Mouse (Mus musculus) CH12.LX (cell line): ENCODE measurements at regions not wholly inside any gene's neighbourhood (a gene's known extent, or its start where the extent isn't known, plus 50 kb on each side); places are given as distances from the start of the nearest gene placed in this dataset.

ENCODE experiments used
- CTCF ChIP-seq, 2 experiments: IDR thresholded peaks in 1 of 2; conservative IDR thresholded peaks in 1 of 2; 2 replicates each; pipeline ENCODE4 v1.5.1; 2011 to 2012; ENCODE audit warnings: low read depth in 2 of 2, low read length in 2 of 2, improper control_type of control experiment in 1 of 2, inconsistent platforms in 1 of 2, mild to moderate bottlenecking in 1 of 2, moderate library complexity in 1 of 2
- E2F4 ChIP-seq: IDR thresholded peaks from 2 replicates; pipeline ENCODE4 v1.6.1; 2011; ENCODE audit warnings: low read depth, low read length, improper control_type of control experiment; ENCODE audit not compliant: insufficient replicate concordance
- ELF1 ChIP-seq: IDR thresholded peaks from 2 replicates; pipeline ENCODE4 v1.6.1; 2014; ENCODE audit warnings: low read depth, mild to moderate bottlenecking, inconsistent platforms, low read length, improper control_type of control experiment
- MEF2A ChIP-seq: IDR thresholded peaks from 2 replicates; pipeline ENCODE4 v1.6.1; 2014; ENCODE audit warnings: low read depth, mild to moderate bottlenecking, inconsistent platforms, low read length, improper control_type of control experiment, borderline replicate concordance
- MYC ChIP-seq: IDR thresholded peaks from 2 replicates; pipeline ENCODE4 v1.6.1; 2011; ENCODE audit warnings: low read depth, mild to moderate bottlenecking, improper control_type of control experiment, low read length
- USF2 ChIP-seq: conservative IDR thresholded peaks from 2 replicates; pipeline ENCODE4 v1.6.1; 2011; ENCODE audit warnings: low read depth, low read length, improper control_type of control experiment

DNA sequence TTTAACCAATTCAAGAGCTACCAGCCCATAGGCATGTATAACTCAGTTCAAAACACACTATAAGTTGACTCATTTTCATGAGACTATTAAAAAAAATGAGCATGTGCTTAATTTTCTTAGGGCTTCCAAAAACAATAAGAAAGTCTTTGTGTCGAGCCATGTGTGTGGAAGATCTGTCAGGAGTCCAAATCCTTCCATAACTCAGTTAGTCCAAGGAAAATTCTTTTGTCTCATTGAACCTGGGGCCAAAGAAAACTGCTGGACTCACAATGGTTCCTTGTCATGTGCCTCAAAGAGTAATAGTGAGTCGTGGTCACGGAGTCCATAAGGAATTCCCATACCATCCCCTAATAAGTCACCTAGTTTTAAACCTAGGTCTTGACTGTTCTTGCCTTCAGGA is 199.0 kb upstream of the Gm21798 start:
- TF ChIP-seq E2F4 = no peak
- TF ChIP-seq USF2 = no peak
- TF ChIP-seq MEF2A = no peak
- no peak for TF ChIP-seq ELF1
- no peak for TF ChIP-seq MYC
- TF ChIP-seq CTCF (conservative IDR thresholded peaks at IDR 0.05 in 1 of 2, IDR thresholded peaks at IDR 0.05 in 1 of 2; ENCODE audit: low read depth in 2 of 2, low read length in 2 of 2) = no peak
